Mouse (Mus musculus) kidney, postnatal 0 days (tissue): Measurements from ENCODE around the gene Gm10842. TPM values are rescaled to one million over a fixed set of nuclear protein-coding genes. Genes with fewer than 3 reads are reported as not detected.
"Not testable (repeated sequence)": the region's sequence is repeated elsewhere in the genome, so short reads cannot be mapped to it uniquely, and the experiment has no call there.

ENCODE experiments used
- ATAC-seq: fragments of 200-750 bp; cut with Nextera tagmentation; replicated peaks from 2 replicates; pipeline ENCODE4 v1.8.0; 2017; ENCODE audit warnings: low read depth, moderate number of reproducible peaks, moderate TSS enrichment, moderate library complexity; ENCODE audit not compliant: low FRiP score
- DNase-seq: peaks from one replicate; pipeline ENCODE4 v3.0.0-alpha.2; 2016; ENCODE audit warnings: low spot score
- H3K27ac ChIP-seq: fragments of 300-500 bp; sonication (generic); 2 replicates; pipeline ENCODE4 v1.5.1; 2014; ENCODE audit warnings: mild to moderate bottlenecking
- H3K27me3 ChIP-seq: fragments of 300-500 bp; sonication (generic); 2 replicates; pipeline ENCODE4 v1.6.1; 2014; ENCODE audit warnings: low read length, mixed read lengths; ENCODE audit not compliant: insufficient read depth
- H3K36me3 ChIP-seq: fragments of 300-500 bp; sonication (generic); 2 replicates; pipeline ENCODE4 v1.6.1; 2014; ENCODE audit warnings: low read length, mixed read lengths; ENCODE audit not compliant: insufficient read depth
- H3K4me1 ChIP-seq: fragments of 300-500 bp; sonication (generic); replicated peaks from 2 replicates; pipeline ENCODE4 v1.6.1; 2014; ENCODE audit warnings: antibody characterized with exemption, low read length, mixed read lengths; ENCODE audit not compliant: insufficient read depth
- H3K4me2 ChIP-seq: fragments of 300-500 bp; sonication (generic); 2 replicates; pipeline ENCODE4 v1.6.1; 2014; ENCODE audit warnings: mild to moderate bottlenecking, low read length, moderate library complexity, mixed read lengths
- H3K4me3 ChIP-seq: fragments of 300-500 bp; sonication (generic); replicated peaks from 2 replicates; pipeline ENCODE4 v1.5.1; 2014; ENCODE audit warnings: low read depth, low read length
- H3K9ac ChIP-seq: fragments of 300-500 bp; sonication (generic); 2 replicates; pipeline ENCODE4 v1.6.1; 2014; ENCODE audit warnings: low read depth, low read length
- H3K9me3 ChIP-seq: fragments of 300-500 bp; sonication (generic); replicated peaks from 2 replicates; pipeline ENCODE4 v1.6.1; 2016; ENCODE audit warnings: low read length, inconsistent platforms, mixed read lengths
- CTCF ChIP-seq: IDR thresholded peaks from 2 replicates; pipeline ENCODE4 v1.5.1; 2016; ENCODE audit warnings: antibody characterized with exemption, low read depth, mild to moderate bottlenecking, moderate library complexity
- whole genome bisulfite sequencing: fragments of 180-500 bp; shearing (Covaris S2); extraction: QIAGEN DNeasy Blood & Tissue Kit; methylation state at CpG from one replicate; pipeline ENCODE4 v1.1.7; 2014; 5-methylcytosine and 5-hydroxymethylcytosine counted together
- polyA plus RNA-seq: library from polyadenylated mRNA; unstranded; fragments of >200 nt; fragmentation: Nextera tagmentation; extraction: Ambion mirVana; gene quantifications from 2 replicates; pipeline ENCODE4 v1.2.1, GENCODE M21; 2015

Gm10842 gene
- polyA plus RNA-seq, result not detected in 2 replicates

GRCm38 (mm10) chr11:105146593-105146992 lies at the start of gene Gm10842:
TSS of gene Gm10842 (plus strand) at chr11:105146893.
- H3K9me3 ChIP-seq, result no peaks in the 10 kb centered on the region
- no peak within 1 kb of the TSS for H3K27ac ChIP-seq
- no peak for TF ChIP-seq CTCF
- no peak within 1 kb of the TSS for H3K4me3 ChIP-seq
- H3K4me2 ChIP-seq, result no peak within 1 kb of the TSS
- DNase-seq (no peak), ATAC-seq (no peak)
- H3K9ac ChIP-seq, result no peak within 1 kb of the TSS
- no peaks in the 10 kb centered on the region for H3K27me3 ChIP-seq
- no peaks in the 10 kb centered on the region for H3K4me1 ChIP-seq
- no peaks in the 10 kb centered on the region for H3K36me3 ChIP-seq
- WGBS, result 77% methylated on average over 3 of the region's 3 CpGs

GRCm38 (mm10) chr11:105112448-105112847 lies 34.2 kb upstream of the Gm10842 start:
- H3K4me1 ChIP-seq, H3K27ac ChIP-seq, DNase-seq, H3K4me2 ChIP-seq, H3K36me3 ChIP-seq, H3K9me3 ChIP-seq, H3K4me3 ChIP-seq, H3K27me3 ChIP-seq, H3K9ac ChIP-seq, ATAC-seq: not testable (repeated sequence)
- WGBS, result 74% methylated on average over 20 of the region's 22 CpGs

GRCm38 (mm10) chr11:105117814-105118213 lies 28.9 kb upstream of the Gm10842 start:
- H3K9ac ChIP-seq, result no peak overlapping the region
- H3K4me3 ChIP-seq, result no peak overlapping the region
- TF ChIP-seq CTCF, result no peak
- no peaks in the 10 kb centered on the region for H3K4me1 ChIP-seq
- ATAC-seq (no peak), DNase-seq (no peak)
- no peaks in the 10 kb centered on the region for H3K9me3 ChIP-seq
- H3K4me2 ChIP-seq, result no peak overlapping the region
- no peaks in the 10 kb centered on the region for H3K36me3 ChIP-seq
- H3K27ac ChIP-seq, result no peak overlapping the region
- WGBS, result 91% methylated on average over 7 of the region's 7 CpGs
- no peaks in the 10 kb centered on the region for H3K27me3 ChIP-seq

GRCm38 (mm10) chr11:105120551-105121061 lies 26.1 kb upstream of the Gm10842 start:
- Histone ChIP-seq H3K4me3 (no peak overlapping the region), H3K36me3 (no peaks in the 10 kb centered on the region), H3K27ac (no peak overlapping the region), H3K27me3 (no peaks in the 10 kb centered on the region), H3K9me3 (no peaks in the 10 kb centered on the region), H3K4me2 (no peak overlapping the region), H3K9ac (no peak overlapping the region), H3K4me1 (no peaks in the 10 kb centered on the region)
- ATAC-seq, result no peak
- DNase-seq, result no peak
- no peak for TF ChIP-seq CTCF
- WGBS, result 26% methylated on average over 4 of the region's 4 CpGs

- not testable (repeated sequence) for H3K9me3 ChIP-seq, H3K4me3 ChIP-seq, H3K27me3 ChIP-seq, ATAC-seq, H3K36me3 ChIP-seq, H3K9ac ChIP-seq, H3K27ac ChIP-seq, H3K4me2 ChIP-seq, DNase-seq, H3K4me1 ChIP-seq
- 71% methylated on average over 5 of the region's 5 CpGs for WGBS
- peak; percentile 13; the same call in 1 of the 2 replicates for TF ChIP-seq CTCF
Observed at GRCm38 (mm10) chr11:105121792-105122191, 24.9 kb upstream of the Gm10842 start.

- no peak overlapping the region for H3K4me3 ChIP-seq
- H3K4me1 ChIP-seq, result peaks cover 8% of the 10 kb centered on the region; the same call in 1 of the 2 replicates
- 0 out of 2 replicates have a peak, but pooled peaks cover 5% of the 10 kb centered on the region for H3K36me3 ChIP-seq
- no peak overlapping the region for H3K9ac ChIP-seq
- no peaks in the 10 kb centered on the region for H3K27me3 ChIP-seq
- WGBS, result 2% methylated on average over 9 of the region's 9 CpGs
- TF ChIP-seq CTCF, result peak; percentile 92
- H3K9me3 ChIP-seq, result no peaks in the 10 kb centered on the region
- DNase-seq, result peak; percentile 94
- no peak overlapping the region for H3K27ac ChIP-seq
- H3K4me2 ChIP-seq, result no peak overlapping the region
- ATAC-seq, result peak; percentile 65
Observed at GRCm38 (mm10) chr11:105123986-105124385, 22.7 kb upstream of the Gm10842 start.
